Mouse (Mus musculus) embryonic facial prominence, embryonic 10.5 days (tissue): ENCODE results near the gene Gm4969. TPM values are rescaled to one million over a fixed set of nuclear protein-coding genes. Genes with fewer than 3 reads are reported as not detected.
"Not testable (repeated sequence)": the region's sequence is repeated elsewhere in the genome, so short reads cannot be mapped to it uniquely, and the experiment has no call there.

Experiments
- DNase-seq: peaks from one replicate; pipeline ENCODE4 v3.0.0-alpha.2; 2017; ENCODE audit warnings: low spot score
- H3K27ac ChIP-seq: fragments of 300-500 bp; sonication (generic); replicated peaks from 2 replicates; pipeline ENCODE4 v1.5.1; 2016; ENCODE audit warnings: mild to moderate bottlenecking
- H3K27me3 ChIP-seq: fragments of 300-500 bp; sonication (generic); replicated peaks from 2 replicates; pipeline ENCODE4 v1.6.1; 2016; ENCODE audit warnings: low read depth, mild to moderate bottlenecking; ENCODE audit not compliant: poor library complexity, severe bottlenecking
- H3K36me3 ChIP-seq: fragments of 300-500 bp; sonication (generic); replicated peaks from 2 replicates; pipeline ENCODE4 v1.6.1; 2016; ENCODE audit warnings: mild to moderate bottlenecking, moderate library complexity
- H3K4me1 ChIP-seq: fragments of 300-500 bp; sonication (generic); 2 replicates; pipeline ENCODE4 v1.6.1; 2016
- H3K4me3 ChIP-seq: fragments of 300-500 bp; sonication (generic); 2 replicates; pipeline ENCODE4 v1.5.1; 2016; ENCODE audit warnings: mild to moderate bottlenecking, moderate library complexity
- H3K9me3 ChIP-seq: fragments of 300-500 bp; sonication (generic); 2 replicates; pipeline ENCODE4 v1.6.1; 2016; ENCODE audit warnings: mild to moderate bottlenecking
- WGBS: fragments of 180-500 bp; shearing (Covaris S2); methylation state at CpG from one replicate; pipeline ENCODE4 v1.1.7; 2016; 5-methylcytosine and 5-hydroxymethylcytosine counted together
- polyA plus RNA-seq: library from polyadenylated mRNA; unstranded; fragments of >200 nt; fragmentation: Nextera tagmentation; extraction: Ambion mirVana; gene quantifications from 2 replicates; pipeline ENCODE4 v1.2.1, GENCODE M21; 2016

Gm4969 gene
- polyA plus RNA-seq, 1 experiment from 2014 or later: 1.9 TPM

GRCm38 (mm10) chr7:19155825-19156475, 37.8 kb upstream of the Gm4969 start:
- H3K4me1 ChIP-seq: peaks cover 29% of the 10 kb centered on the region
- H3K27ac ChIP-seq: no peak overlapping the region
- H3K27me3 ChIP-seq: peaks cover 31% of the 10 kb centered on the region
- 0 out of 2 replicates have a peak, but pooled peaks cover 2% of the 10 kb centered on the region for H3K9me3 ChIP-seq
- H3K36me3 ChIP-seq: peaks cover 55% of the 10 kb centered on the region
- WGBS: 63% methylated on average over 13 of the region's 13 CpGs
- no peak overlapping the region for H3K4me3 ChIP-seq
- no peak for DNase-seq

GRCm38 (mm10) chr7:19154796-19155195, 36.6 kb upstream of the Gm4969 start:
- Histone ChIP-seq H3K9me3 (no peaks in the 10 kb centered on the region), H3K4me3 (no peak overlapping the region), H3K4me1 (peaks cover 28% of the 10 kb centered on the region), H3K27ac (no peak overlapping the region), H3K36me3 (peaks cover 56% of the 10 kb centered on the region), H3K27me3 (peaks cover 19% of the 10 kb centered on the region)
- 87% methylated on average over 8 of the region's 8 CpGs for WGBS
- DNase-seq: no peak

- not testable (repeated sequence) for H3K27me3 ChIP-seq, DNase-seq, H3K9me3 ChIP-seq, H3K27ac ChIP-seq
- 93% methylated on average over 10 of the region's 10 CpGs for WGBS
- Histone ChIP-seq H3K36me3 (peaks cover 63% of the 10 kb centered on the region), H3K4me1 (peaks cover 23% of the 10 kb centered on the region), H3K4me3 (peak overlapping the region; percentile 87; the same call in 1 of the 2 replicates)
Observed at GRCm38 (mm10) chr7:19151121-19151520, 33.0 kb upstream of the Gm4969 start.

- Histone ChIP-seq H3K9me3 (no peaks in the 10 kb centered on the region), H3K4me1 (peaks cover 23% of the 10 kb centered on the region), H3K27ac (peak within 1 kb of the TSS; percentile 80), H3K4me3 (peak within 1 kb of the TSS; percentile 87), H3K27me3 (no peaks in the 10 kb centered on the region), H3K36me3 (peaks cover 55% of the 10 kb centered on the region)
- DNase-seq: peak; percentile 97
- WGBS: under 1% methylated on average over 24 of the region's 24 CpGs
Observed at GRCm38 (mm10) chr7:19149626-19150025, 31.5 kb upstream of the Gm4969 start, which contains the start of gene Snrpd2. Gene Snrpd2, plus strand, starts transcription at chr7:19149722.

GRCm38 (mm10) chr7:19148875-19149541, 30.8 kb upstream of the Gm4969 start, which contains the start of gene Qpctl:
Gene Qpctl, minus strand, starts transcription at chr7:19149291.
- H3K4me1 ChIP-seq: peaks cover 23% of the 10 kb centered on the region
- H3K27me3 ChIP-seq: no peaks in the 10 kb centered on the region
- H3K36me3 ChIP-seq: peaks cover 49% of the 10 kb centered on the region
- H3K27ac ChIP-seq: peak within 1 kb of the TSS; percentile 80
- under 1% methylated on average over 43 of the region's 43 CpGs for WGBS
- H3K9me3 ChIP-seq: no peaks in the 10 kb centered on the region
- peak within 1 kb of the TSS; percentile 87 for H3K4me3 ChIP-seq
- DNase-seq: peak; percentile 98

- 17% methylated on average over 20 of the region's 20 CpGs for WGBS
- H3K27ac ChIP-seq: peak overlapping the region; percentile 80
Observed at GRCm38 (mm10) chr7:19148180-19148874, 30.2 kb upstream of the Gm4969 start.

GRCm38 (mm10) chr7:19147497-19148045, 29.4 kb upstream of the Gm4969 start:
- 52% methylated on average over 6 of the region's 6 CpGs for WGBS
- Histone ChIP-seq H3K4me1 (peaks cover 23% of the 10 kb centered on the region), H3K27me3 (no peaks in the 10 kb centered on the region), H3K4me3 (peak overlapping the region; percentile 87; the same call in 1 of the 2 replicates), H3K9me3 (no peaks in the 10 kb centered on the region), H3K36me3 (peaks cover 42% of the 10 kb centered on the region), H3K27ac (no peak overlapping the region)
- no peak for DNase-seq

More at GRCm38 (mm10) chr7:19148180-19148874, 30.2 kb upstream of the Gm4969 start:
- Histone ChIP-seq H3K27me3 (no peaks in the 10 kb centered on the region), H3K4me1 (peaks cover 23% of the 10 kb centered on the region), H3K9me3 (no peaks in the 10 kb centered on the region), H3K36me3 (peaks cover 42% of the 10 kb centered on the region), H3K4me3 (peak overlapping the region; percentile 87)
- no peak for DNase-seq

- Histone ChIP-seq H3K4me3 (no peak overlapping the region), H3K9me3 (no peaks in the 10 kb centered on the region)
Observed at GRCm38 (mm10) chr7:19146793-19147192, 28.6 kb upstream of the Gm4969 start.

GRCm38 (mm10) chr7:19137380-19137779, 19.2 kb upstream of the Gm4969 start:
- peak; percentile 71 for DNase-seq
- H3K27me3 ChIP-seq: no peaks in the 10 kb centered on the region
- peaks cover 86% of the 10 kb centered on the region for H3K36me3 ChIP-seq
- no peaks in the 10 kb centered on the region for H3K4me1 ChIP-seq
- 52% methylated on average over 5 of the region's 5 CpGs for WGBS
- no peaks in the 10 kb centered on the region for H3K9me3 ChIP-seq
- H3K27ac ChIP-seq: no peak overlapping the region
- H3K4me3 ChIP-seq: no peak overlapping the region

More at GRCm38 (mm10) chr7:19146793-19147192, 28.6 kb upstream of the Gm4969 start:
- WGBS: 90% methylated on average over 10 of the region's 10 CpGs
- Histone ChIP-seq H3K27ac (no peak overlapping the region), H3K27me3 (no peaks in the 10 kb centered on the region), H3K36me3 (peaks cover 42% of the 10 kb centered on the region), H3K4me1 (peaks cover 23% of the 10 kb centered on the region)
- no peak for DNase-seq

GRCm38 (mm10) chr7:19136673-19137334, 18.6 kb upstream of the Gm4969 start:
- Histone ChIP-seq H3K4me3 (0 out of 2 replicates have a peak overlapping the region, but pooled peaks have one; percentile 5), H3K27me3 (no peaks in the 10 kb centered on the region), H3K9me3 (no peaks in the 10 kb centered on the region), H3K27ac (no peak overlapping the region), H3K36me3 (peaks cover 80% of the 10 kb centered on the region), H3K4me1 (peaks cover 3% of the 10 kb centered on the region)
- whole genome bisulfite sequencing: 94% methylated on average over 38 of the region's 38 CpGs
- DNase-seq: no peak

GRCm38 (mm10) chr7:19136168-19136567, 18.0 kb upstream of the Gm4969 start:
- Histone ChIP-seq H3K27me3 (no peaks in the 10 kb centered on the region), H3K36me3 (peaks cover 76% of the 10 kb centered on the region), H3K27ac (no peak overlapping the region), H3K9me3 (no peaks in the 10 kb centered on the region), H3K4me1 (peaks cover 7% of the 10 kb centered on the region), H3K4me3 (no peak overlapping the region)
- no peak for DNase-seq
- WGBS: 95% methylated on average over 13 of the region's 13 CpGs
